Mouse (Mus musculus) hematopoietic stem cell, adult 5-6 weeks (primary cell): Measurements from ENCODE around the gene Gm28041. TPM values are rescaled to one million over a fixed set of nuclear protein-coding genes. Genes with fewer than 3 reads are reported as not detected.
"Not testable (repeated sequence)": the region's sequence is repeated elsewhere in the genome, so short reads cannot be mapped to it uniquely, and the experiment has no call there.

Source experiments
- ATAC-seq, 2 experiments: fragments of 125-278 bp in 1 of 2; replicated peaks in 1 of 2; 2 replicates each; pipeline ENCODE4 v1.8.0; 2016 to 2017; ENCODE audit warnings: inconsistent platforms in 2 of 2, mild to moderate bottlenecking in 2 of 2, moderate number of reproducible peaks in 2 of 2, low read depth in 1 of 2, moderate TSS enrichment in 1 of 2; ENCODE audit not compliant: low FRiP score in 2 of 2, poor library complexity in 2 of 2, severe bottlenecking in 2 of 2, insufficient read depth in 1 of 2, low TSS enrichment in 1 of 2
- total RNA-seq: library from RNA; stranded (forward); fragments of 172-1452, 232-1000 nt; gene quantifications from 2 replicates; pipeline ENCODE4 v1.2.3, GENCODE M21; 2017

The Gm28041 gene
- 3.2 and 3.8 TPM in 2 replicates for total RNA-seq

DNA sequence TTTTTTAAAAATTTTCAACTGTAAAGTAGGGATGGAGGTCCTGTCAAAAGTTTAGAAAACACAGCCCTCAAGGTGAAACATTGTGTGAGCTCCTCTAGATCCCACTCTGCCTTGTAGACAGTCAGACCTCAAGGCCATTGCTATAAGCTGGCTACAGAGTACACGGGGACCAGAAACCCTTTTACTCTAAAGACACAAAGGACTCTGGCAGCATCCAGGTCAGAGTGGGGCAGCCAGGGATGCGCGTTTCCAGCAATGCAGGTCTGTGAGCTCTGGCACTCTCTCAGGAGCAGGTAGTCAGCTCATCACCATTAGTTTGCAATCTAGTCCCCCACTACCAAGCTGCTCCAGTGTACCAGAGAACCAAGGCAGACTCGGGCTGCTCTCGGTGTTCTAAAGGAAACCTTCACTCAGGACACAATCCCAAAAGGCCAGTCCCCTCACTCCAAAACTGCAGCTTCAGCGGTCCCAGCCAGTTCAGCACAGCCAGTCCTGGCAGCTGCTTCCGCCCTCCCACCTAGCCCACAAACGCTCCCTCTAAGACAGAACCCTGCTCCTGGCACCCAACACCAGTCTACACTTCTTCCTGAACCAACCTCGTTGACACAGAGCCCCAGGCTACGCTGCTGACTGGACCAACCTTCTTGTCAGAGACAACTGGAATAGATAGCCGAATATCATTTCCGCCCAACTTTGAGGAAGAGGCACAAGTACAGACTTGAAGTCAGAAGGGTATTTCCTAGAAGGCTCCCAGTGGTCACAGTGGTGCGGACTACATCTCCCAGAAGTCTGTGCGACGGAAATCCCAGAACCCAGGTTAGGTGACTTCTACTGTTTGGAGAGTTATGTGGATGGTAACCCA lies at the start of gene Gm28041, which contains the start of gene Zfp456:
TSS of gene Gm28041 (minus strand) at position 684 of the 862 bp plus-strand sequence.
TSS of gene Zfp456 (minus strand) at position 761 of the 862 bp plus-strand sequence.
- ATAC-seq = peak; percentile 98

GRCm38 (mm10) chr13:67422532-67422931 lies 47.0 kb upstream of the Gm28041 start:
- not testable (repeated sequence) for ATAC-seq

GRCm38 (mm10) chr13:67421207-67421857 lies 45.8 kb upstream of the Gm28041 start, which contains the start of gene Zfp459:
TSS of gene Zfp459 (minus strand) at chr13:67421418.
- ATAC-seq = peak; percentile 76 to 81

DNA sequence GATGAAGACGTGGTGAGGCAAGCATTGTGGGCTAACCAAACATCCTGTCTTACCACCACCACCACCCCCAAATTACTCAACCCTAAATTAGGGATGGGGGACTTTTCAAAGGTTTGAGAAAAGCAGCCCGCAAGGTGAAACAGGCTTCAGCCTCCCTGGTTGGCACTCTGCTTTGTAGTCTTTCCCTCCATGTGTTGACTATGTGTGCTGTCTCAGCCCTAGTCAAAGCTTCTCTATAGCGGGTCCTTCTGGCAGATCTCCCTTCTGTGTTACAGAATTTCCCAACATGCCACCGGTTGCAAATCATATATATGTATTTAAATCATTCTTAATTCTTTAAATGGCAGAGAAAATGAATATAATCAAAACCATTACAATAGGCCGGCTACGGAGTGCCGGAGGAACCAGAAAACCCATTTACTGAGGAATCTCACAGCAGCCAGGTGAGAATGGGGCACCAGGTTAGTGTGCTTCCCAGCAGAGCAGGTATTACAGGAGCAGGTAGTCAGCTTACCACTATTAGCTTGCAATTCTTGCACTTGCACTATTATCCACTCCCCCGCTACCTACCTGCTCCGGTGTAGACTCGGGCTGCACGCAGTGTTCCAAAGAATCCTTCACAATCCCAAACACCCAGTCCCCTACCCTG lies 45.1 kb upstream of the Gm28041 start:
- ATAC-seq = peak; percentile 3 to 8; a peak in 1 of 4 replicates

- ATAC-seq = no peak
Measured at GRCm38 (mm10) chr13:67416811-67417210, 41.3 kb upstream of the Gm28041 start.

GRCm38 (mm10) chr13:67415759-67416158 lies 40.2 kb upstream of the Gm28041 start:
- ATAC-seq = no peak

DNA sequence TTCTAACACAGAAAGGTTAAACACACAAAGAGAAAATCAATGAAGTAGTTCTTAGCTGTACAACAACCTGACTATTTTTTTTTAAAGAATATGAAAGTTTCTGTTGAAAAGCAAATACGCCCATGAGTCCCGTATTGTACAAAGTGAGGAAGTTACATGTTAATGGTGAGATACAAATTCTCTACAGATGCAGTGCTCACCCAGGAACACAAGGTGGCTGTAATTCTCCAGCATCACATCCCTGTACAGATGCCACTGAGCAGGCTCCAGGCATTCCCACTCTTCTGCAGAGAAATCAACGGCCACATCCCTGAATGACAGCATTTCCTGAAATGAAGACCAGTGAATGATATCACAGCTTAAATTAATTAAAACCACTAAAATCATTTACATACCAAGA lies 38.1 kb upstream of the Gm28041 start:
- 0 out of 4 replicates have a peak, but pooled peaks of 1 of the 2 experiments have one; percentile 42 for ATAC-seq

- ATAC-seq = peak; percentile 99
Measured at GRCm38 (mm10) chr13:67399183-67399903, 23.8 kb upstream of the Gm28041 start, which contains the start of gene Zfp429. TSS of gene Zfp429 (minus strand) at chr13:67399819.

DNA sequence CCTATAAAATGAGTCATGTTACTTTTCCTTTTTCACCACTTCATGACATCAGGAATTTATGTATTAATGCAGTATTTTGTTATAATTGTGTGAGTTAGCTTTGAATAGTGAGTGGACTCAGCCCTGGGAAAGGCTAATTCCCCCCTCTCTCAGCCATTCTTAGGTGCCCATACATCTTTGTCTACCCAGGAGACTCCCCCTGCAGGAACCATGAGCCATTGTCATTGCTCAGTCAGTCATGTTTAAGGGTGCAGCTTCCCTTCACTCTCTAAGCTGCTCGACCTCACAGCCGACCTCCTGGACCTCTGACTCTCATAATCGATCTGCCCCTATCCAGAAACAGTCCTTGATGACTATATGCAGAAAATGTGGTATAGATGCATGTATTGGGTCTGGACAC lies 722 bp upstream of the Gm28041 start:
- peak; percentile 27 to 46; a peak in 2 of 4 replicates for ATAC-seq

- ATAC-seq = peak; percentile 93 to 98
Measured at GRCm38 (mm10) chr13:67360131-67360744, 15.3 kb downstream of the Gm28041 start, which contains the start of the genes Gm28044 and Zfp953. TSS of gene Gm28044 (minus strand) at chr13:67360536. TSS of gene Zfp953 (minus strand) at chr13:67360605.

DNA sequence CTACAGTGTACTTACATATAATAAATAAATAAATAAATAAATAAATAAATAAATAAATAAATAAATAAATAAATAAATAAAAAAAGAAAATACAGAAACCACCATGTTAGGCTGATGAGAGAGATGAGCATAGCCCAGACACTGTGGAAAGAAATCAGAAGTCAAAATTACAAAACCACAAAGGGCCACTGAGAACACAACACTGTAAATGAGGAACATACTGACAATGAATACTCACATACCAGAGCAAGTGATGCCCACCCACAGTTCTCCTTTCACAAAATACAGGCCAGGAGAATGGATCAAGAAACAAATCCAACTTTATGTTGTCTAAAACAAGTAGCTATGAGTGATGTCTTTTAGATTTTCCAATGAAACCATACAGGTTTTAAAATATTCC lies 23.7 kb downstream of the Gm28041 start:
- ATAC-seq = no peak

DNA sequence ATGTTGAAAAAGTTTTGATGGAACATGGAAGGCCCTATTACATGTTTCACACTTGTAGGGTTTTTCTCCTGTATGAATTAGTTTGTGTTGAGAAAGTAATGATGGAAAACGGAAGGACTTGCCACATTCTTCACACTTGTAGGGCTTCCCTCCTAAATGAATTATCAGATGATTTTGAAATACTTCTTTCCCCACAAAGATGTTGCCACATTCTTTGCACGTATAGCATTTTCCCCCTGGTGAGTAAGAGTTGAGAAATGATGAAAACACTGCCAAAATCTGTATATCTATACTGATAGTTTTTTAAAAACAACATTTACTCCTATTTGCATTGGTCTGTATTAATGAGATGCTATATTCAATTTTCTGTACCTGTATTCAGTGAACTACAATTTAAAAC lies 32.1 kb downstream of the Gm28041 start:
- no peak; a peak in 1 of 4 replicates for ATAC-seq

- 0 out of 4 replicates have a peak, but pooled peaks of 1 of the 2 experiments have one; percentile 4 for ATAC-seq
Measured at GRCm38 (mm10) chr13:67332877-67333276, 42.7 kb downstream of the Gm28041 start.

DNA sequence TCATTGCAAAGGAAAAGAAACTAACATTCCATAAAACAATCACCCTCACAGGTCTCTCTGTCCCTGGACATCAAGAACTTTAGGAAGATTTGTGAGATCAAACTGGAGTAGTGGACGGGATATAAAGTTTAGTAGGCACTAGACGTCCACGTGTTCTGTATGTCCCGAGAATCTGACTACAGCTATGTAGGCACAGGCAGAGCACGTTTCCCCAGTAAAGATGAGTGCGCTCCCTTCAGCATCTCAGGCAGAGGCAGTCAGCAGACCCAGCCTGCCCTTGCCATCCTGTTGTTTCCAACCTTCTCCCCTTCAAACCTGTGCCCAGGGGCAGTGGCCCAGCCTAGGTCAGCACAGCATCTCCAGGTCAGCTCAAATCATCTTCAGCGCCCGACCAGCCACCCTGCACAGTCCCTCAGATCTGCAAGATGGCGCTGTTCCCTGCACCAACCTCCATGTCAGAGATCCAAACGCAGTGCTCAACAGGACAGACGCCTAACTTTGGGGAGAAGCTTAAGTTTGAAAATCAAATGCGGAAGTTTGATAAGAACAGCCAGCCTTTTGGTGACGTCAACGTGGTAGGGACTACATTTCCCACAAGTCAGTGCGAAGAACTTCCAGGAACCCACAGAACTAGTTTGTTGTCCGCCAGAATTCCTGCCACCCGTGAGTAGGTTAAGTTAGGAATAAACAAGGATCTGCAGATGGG lies 43.4 kb downstream of the Gm28041 start, which contains the start of gene Zfp595:
TSS of gene Zfp595 (minus strand) at position 552 of the 706 bp plus-strand sequence.
- ATAC-seq = peak; percentile 99

DNA sequence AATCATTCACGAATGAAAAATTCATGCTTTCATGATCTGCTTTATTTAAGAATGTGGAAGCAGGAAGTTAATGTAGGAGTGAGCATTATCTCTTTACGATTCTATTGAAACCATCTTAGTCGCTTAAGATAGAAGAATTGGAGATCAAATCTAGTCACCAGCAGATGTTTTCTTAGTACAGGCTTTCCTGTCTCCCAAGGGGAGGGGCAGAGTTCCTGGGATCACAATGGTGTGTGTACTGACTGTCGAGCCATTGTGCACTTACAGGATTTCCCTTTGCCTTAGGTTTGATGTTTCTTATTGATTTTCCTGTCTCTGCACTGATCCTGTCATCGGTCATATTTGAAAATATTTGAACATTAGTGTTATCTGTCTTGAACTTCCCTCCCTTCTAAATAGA lies 68.8 kb downstream of the Gm28041 start:
- peak; percentile 14 to 31 for ATAC-seq
